Mouse (Mus musculus): Measurements from ENCODE around the gene Coq8b.

GRCm38 (mm10) chr7:27197634-27198033, 35.2 kb upstream of the Coq8b start:
- TF ChIP-seq POLR2A (IDR thresholded peaks at IDR 0.05; ENCODE audit: low read depth, low read length) (no peak), CTCF (conservative IDR thresholded peaks at IDR 0.05; ENCODE audit: insufficient read depth, insufficient read length, low read depth, low read length) (no peak)

Measured in kidney, adult 2 months (tissue).